Mouse (Mus musculus): ENCODE measurements around the gene Arhgef3.
A peak's percentile ranks its signal among the peaks of the same experiment; 100 is the strongest.

Gene Arhgef3

GRCm38 (mm10) chr14:27158782-27159181 is 44.1 kb downstream of the Arhgef3 start:
- DNase-seq (ENCODE audit: low read depth, low spot score): no peak

- DNase-seq (ENCODE audit: low read depth, low spot score): no peak
Measured at GRCm38 (mm10) chr14:27160762-27161161, 46.1 kb downstream of the Arhgef3 start.

GRCm38 (mm10) chr14:27164639-27165038 is 49.9 kb downstream of the Arhgef3 start:
- no peak for DNase-seq (ENCODE audit: low read depth, low spot score)

- DNase-seq (ENCODE audit: low read depth, low spot score): no peak
Measured at GRCm38 (mm10) chr14:27166751-27167150, 52.1 kb downstream of the Arhgef3 start.

- DNase-seq (ENCODE audit: low read depth, low spot score): no peak
Measured at GRCm38 (mm10) chr14:27167177-27167576, 52.5 kb downstream of the Arhgef3 start.

GRCm38 (mm10) chr14:27168387-27168786 is 53.7 kb downstream of the Arhgef3 start:
- no peak for DNase-seq (ENCODE audit: low read depth, low spot score)

GRCm38 (mm10) chr14:27169287-27169686 is 54.6 kb downstream of the Arhgef3 start:
- no peak for DNase-seq (ENCODE audit: low read depth, low spot score)

- DNase-seq (ENCODE audit: low read depth, low spot score): no peak
Measured at GRCm38 (mm10) chr14:27170421-27170820, 55.7 kb downstream of the Arhgef3 start.

GRCm38 (mm10) chr14:27171175-27171830 is 56.6 kb downstream of the Arhgef3 start:
- DNase-seq (ENCODE audit: low read depth, low spot score): no peak

GRCm38 (mm10) chr14:27173178-27173803 is 58.6 kb downstream of the Arhgef3 start:
- no peak for DNase-seq (ENCODE audit: low read depth, low spot score)

GRCm38 (mm10) chr14:27174188-27174786 is 59.6 kb downstream of the Arhgef3 start:
- DNase-seq (ENCODE audit: low read depth, low spot score): no peak

- DNase-seq (ENCODE audit: low read depth, low spot score): peak; percentile 21
Measured at GRCm38 (mm10) chr14:27174831-27175301, 60.2 kb downstream of the Arhgef3 start.

- DNase-seq (ENCODE audit: low read depth, low spot score): no peak
Measured at GRCm38 (mm10) chr14:27175343-27175742, 60.6 kb downstream of the Arhgef3 start.

- DNase-seq (ENCODE audit: low read depth, low spot score): no peak
Measured at GRCm38 (mm10) chr14:27177800-27178559, 63.3 kb downstream of the Arhgef3 start.

GRCm38 (mm10) chr14:27178560-27178920 is 63.8 kb downstream of the Arhgef3 start:
- DNase-seq (ENCODE audit: low read depth, low spot score): no peak

GRCm38 (mm10) chr14:27179771-27180170 is 65.1 kb downstream of the Arhgef3 start:
- no peak for DNase-seq (ENCODE audit: low read depth, low spot score)

GRCm38 (mm10) chr14:27182059-27182458 is 67.4 kb downstream of the Arhgef3 start:
- no peak for DNase-seq (ENCODE audit: low read depth, low spot score)

GRCm38 (mm10) chr14:27182646-27183438 is 68.1 kb downstream of the Arhgef3 start:
- DNase-seq (ENCODE audit: low read depth, low spot score): no peak

GRCm38 (mm10) chr14:27183501-27184230 is 69.0 kb downstream of the Arhgef3 start:
- DNase-seq (ENCODE audit: low read depth, low spot score): peak; percentile 56

GRCm38 (mm10) chr14:27185902-27186301 is 71.2 kb downstream of the Arhgef3 start:
- DNase-seq (ENCODE audit: low read depth, low spot score): no peak

- no peak for DNase-seq (ENCODE audit: low read depth, low spot score)
Measured at GRCm38 (mm10) chr14:27186596-27186995, 71.9 kb downstream of the Arhgef3 start.

All from ES-CJ7 (cell line).